Mouse (Mus musculus) erythroblast, embryonic 14.5 days (primary cell): ENCODE data around the gene Rlim.

Source experiments
- GATA1 ChIP-seq: IDR thresholded peaks from 2 replicates; pipeline ENCODE4 v1.6.1; 2012; ENCODE audit warnings: low read length, inconsistent platforms, mixed read lengths
- TAL1 ChIP-seq: IDR thresholded peaks from 3 replicates; pipeline ENCODE4 v1.6.1; 2012; ENCODE audit warnings: low read length, inconsistent platforms, mixed read lengths

- TF ChIP-seq GATA1 (no peak), TAL1 (no peak)
Measured at GRCm38 (mm10) chrX:103987215-103987964, 6.3 kb upstream of the Rlim start.
